Mouse (Mus musculus) adrenal gland, adult (tissue): ENCODE measurements around the gene Hook2.
A peak's percentile ranks its signal among the peaks of the same experiment; 100 is the strongest.

Experiments
- DNase-seq, 2 experiments: peaks; one replicate each; pipeline ENCODE4 v3.0.0; 2022 to 2023; ENCODE audit warnings: low spot score in 1 of 2; ENCODE audit not compliant: inconsistent age in 2 of 2

Hook2 gene

DNA sequence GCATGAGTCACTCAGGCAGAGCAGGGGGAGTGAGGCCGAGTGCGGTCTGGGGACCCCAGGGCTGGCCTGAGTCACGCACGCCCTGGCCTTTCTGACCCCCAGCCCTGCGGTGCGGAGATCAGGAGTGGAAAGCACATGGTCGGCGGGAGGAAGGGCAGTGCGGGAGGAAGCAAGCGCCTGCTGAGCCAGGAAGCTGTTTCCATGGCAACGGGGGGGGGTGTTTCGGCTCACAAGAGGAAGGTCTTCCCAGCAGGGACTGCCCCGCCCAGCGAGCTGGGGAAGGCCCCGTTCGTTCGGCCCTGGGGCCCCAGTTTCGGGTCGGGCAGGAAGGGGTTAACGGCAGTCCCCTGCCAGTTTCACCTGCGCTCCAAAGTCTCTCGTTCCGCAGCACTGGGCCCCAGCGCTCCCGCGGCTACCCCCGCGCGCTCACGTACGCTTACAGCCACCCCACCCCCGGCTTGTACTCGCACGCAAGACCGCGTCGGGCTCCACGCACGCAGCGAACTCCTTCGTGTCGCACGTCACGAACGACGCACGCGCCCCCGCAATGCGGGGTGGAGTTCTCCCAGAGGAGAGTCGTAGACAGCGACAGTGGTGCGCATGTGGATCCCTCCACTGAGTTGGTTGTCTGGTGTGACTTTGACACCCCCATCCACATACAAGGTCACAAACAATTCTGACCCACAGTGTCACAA lies 4.6 kb upstream of the Hook2 start:
- DNase-seq, result peak; percentile 94 to 98

DNA sequence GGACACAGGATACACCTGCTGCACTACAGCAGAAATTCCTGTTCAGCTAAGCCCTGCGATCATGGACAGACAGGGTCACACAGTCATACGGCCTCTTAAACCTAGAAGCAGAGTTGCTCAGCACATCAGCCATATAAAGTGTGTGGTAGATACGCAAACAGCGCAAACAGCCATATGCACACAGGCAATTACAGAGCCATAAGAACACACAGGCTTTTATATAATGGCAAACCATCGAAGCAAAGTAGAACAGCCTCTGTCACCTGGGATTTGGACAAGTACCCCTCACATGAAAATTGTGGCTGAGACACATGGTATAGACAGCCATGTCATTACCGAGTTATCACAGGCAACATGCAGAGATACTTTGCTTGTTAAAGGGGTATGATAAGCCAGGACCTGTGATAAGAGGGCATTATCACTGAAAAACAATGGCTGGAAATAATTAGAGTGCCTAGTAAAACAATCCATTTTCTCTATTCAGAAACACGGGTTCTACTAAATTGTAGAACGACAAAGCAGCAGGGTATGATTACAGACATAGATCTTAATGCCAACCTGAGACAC lies 3.9 kb upstream of the Hook2 start:
- DNase-seq, result no peak

DNA sequence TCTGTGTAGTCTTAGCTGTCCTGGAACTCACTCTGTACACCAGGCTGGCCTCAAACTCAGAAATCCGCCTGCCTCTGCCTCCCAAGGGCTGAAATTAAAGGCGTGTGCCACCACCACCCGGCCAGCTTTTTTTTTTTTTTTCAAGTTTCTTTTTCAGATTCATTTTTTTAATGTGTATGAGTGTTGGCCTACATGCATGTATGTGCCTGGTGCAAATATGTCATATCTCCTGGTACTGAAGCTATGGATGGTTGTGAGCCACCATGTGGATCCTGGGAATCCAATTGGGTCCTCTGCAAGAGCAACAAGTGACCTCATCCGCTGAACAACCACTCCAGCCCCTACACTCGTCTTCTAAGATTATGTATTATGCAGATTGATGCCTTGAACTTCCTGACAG lies 3.0 kb upstream of the Hook2 start:
- no peak for DNase-seq

DNA sequence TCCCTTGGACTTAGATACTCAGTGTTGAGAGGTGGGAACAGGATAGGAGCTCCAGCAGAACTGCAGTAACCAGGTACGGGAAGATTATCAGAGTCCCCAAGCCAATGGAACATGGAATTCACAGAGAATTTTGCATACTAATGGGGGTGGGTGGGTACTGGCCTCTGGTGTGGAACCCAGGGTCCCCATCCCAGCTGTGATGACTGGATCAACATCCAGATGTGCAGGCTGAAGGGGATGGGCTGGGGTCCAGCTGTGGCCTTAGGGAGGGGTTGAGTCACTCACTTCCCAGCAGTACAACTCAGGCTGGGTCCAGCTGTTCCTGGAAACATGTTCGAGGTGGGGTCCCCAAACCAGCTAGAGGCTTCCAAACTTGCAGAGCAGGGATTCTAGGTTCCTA lies 2.5 kb upstream of the Hook2 start:
- DNase-seq, result peak in 1 of 2 experiments; percentile 29

DNA sequence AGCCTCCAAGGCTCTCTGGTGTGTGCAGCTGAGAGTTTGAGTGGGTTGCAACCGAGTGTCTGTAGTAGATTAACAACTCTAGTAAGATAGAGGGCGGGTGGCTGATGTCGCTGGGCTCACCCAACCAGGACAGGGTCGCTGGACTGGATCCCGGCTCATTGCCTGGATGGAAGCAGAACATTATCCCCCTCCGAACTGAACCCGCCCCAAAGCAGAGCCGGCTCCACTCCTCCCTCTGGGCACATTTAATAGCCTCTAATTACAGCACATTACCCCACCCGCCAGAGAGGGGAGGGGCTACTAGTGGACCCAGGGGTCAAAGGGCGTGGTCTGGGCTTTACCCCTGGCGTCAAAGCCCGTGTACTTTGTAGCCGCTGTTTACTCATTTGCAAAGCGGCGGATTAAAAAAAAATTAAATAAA lies 1.1 kb upstream of the Hook2 start:
- DNase-seq, result peak; percentile 66 to 81

DNA sequence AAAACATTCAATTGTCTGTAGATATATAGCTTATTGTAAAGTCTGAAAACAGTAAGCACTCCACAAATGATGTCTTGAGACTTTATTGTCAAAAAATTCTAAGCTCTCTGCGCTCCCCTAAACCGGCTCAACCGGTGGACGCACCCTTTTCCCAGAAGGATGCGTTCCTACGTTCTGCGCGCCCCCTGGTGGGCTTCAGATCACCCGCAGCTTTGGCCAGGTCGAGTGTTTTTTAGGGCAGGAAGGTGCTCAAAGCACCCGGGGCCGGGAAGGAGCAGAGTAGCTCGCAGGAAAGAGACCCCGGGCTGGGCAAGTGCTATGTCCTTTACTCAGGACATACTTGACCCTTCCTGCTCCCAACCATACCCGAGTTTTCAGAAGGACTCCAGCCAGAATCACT lies 593 bp upstream of the Hook2 start:
- DNase-seq, result peak; percentile 93 to 98

DNA sequence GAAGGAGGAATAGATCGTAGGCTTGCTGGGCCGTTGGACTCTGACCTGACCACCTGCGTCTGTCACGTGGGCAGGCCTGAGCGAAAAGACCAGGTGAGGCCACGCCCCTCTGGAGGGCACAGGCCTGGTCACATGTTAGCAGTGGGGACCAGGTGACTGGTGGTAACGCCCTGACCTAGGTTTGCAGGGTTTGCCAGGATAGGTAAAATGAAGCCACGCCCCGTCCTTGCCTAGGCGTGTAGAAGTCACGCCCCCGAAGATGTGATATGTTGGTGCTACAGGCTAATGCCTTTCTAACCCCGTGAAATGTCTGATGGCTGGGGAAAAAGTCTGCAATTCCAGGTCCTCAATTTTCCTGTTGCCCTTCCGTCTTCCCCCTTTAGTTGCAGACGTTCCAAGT lies 433 bp downstream of the Hook2 start:
- peak in 1 of 2 experiments; percentile 70 for DNase-seq

DNA sequence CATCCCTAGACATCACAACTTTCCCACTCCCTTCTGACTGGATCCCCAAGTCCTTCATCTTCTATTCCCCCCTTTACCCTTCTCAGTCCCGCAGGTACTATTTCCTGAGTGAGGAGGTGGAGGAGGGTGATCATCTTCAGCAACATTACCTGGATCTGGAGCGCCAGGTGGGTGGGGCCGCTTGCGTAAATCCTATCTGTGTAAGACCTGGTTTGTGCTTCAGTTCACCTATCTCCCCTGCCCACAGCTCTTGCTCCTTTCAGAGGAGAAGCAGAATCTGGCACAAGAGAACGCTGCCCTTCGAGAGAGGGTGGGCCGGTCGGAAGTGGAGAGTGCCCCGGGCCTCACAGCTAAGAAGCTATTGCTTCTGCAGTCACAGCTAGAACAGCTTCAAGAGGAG lies 4.0 kb downstream of the Hook2 start:
- DNase-seq, result no peak

DNA sequence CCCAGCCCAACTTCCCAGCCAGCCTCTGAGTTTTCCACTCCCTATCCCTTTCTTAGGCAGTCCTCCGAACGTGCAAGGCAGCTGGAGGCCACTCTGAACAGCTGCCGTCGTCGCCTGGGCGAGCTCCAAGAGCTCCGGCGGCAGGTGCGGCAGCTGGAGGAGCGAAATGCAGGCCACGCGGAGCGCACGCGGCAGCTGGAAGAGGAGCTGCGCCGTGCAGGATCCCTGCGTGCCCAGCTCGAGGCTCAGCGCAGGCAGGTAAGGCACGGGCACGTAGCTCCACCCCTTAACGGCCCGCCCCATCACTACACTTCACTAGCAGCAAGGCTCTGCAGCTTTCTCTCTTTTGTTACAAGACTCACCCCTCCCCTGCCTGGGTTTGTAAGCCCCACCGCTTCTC lies 5.3 kb downstream of the Hook2 start:
- peak in 1 of 2 experiments; percentile 20 for DNase-seq

DNA sequence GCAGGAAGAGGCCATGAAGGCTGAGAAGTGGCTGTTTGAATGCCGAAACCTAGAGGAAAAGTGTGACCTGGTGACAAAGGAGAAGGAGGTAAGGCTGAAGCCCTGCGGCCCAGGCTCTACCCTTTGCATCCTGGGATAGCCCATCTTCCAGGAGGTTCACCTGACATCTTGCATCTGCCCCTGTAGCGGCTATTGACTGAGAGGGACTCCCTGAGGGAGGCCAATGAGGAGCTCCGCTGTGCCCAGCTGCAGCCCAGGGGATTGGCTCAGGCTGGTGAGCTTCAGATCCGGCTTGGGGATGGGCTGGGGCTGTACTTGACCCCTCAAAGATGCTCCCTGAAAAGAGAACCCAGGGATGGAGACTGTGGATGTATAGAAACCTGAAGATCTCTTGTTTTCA lies 6.6 kb downstream of the Hook2 start:
- peak in 1 of 2 experiments; percentile 22 for DNase-seq

DNA sequence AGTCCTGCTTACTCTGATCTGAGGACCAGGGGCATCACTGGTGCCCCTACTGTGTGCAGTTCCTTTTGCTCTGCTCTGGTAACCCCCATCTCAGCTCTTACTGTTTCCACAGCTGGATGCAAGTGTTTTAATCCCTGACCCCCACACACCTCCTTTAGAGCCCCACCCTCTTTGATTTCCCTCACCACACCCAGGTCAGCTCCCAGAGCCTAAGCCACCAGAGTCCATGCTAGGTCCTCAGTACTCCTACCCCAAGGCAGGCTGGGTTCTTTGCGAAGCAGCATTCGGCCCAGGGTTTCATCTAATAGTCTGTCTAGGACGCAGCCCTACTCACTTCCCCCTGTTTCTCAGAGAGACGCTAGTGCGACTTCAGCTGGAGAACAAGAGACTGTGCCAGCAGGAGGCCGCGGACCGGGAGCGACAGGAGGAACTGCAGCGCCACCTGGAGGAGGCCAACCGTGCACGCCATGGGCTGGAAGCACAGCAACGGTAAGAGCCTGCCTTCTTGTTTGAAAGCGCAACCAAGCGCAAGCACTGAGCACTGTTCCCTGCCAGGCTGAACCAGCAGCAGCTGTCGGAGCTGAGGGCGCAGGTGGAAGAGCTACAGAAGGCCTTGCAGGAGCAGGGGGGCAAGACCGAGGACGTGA lies 7.4 kb downstream of the Hook2 start:
- peak; percentile 89 to 96 for DNase-seq

DNA sequence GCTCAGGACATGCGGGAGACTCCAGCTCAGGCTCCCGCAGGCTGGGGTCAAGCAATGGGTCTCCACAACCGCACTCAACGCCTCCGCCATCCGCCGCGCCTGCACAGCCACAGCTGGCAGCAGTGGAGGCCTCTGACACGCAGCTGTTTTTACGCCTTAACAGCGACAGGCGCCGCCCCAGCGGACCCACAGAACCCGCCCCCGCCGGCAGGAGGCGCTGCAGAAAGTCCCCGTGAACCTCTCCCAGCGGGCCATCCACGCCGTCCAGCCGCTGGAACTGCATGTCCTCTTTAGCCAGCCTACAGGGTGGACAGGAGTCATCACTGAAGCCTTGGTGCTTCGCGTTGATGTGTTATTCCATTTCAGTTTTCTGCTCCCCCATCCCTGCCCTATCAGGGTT lies 17.3 kb downstream of the Hook2 start:
- peak in 1 of 2 experiments; percentile 70 for DNase-seq

DNA sequence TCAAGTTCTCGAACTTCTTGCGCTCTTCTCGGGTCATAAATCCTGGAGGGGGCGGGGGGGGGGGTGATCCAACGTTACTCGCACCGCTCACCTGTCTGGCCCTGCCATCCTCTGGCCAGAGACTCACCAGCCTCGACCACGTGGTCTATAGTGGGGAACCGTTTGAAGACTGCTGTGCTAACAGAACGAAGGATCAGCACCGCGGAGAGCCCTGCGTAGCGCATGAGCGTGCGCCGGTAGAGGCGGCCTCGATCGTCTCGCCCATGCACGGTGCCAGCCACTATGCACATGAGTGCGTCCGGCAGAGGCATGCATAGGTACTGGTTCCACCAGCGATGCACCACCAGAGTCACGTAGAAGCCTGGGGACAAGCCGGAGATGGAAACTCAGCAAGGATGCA lies 20.8 kb downstream of the Hook2 start:
- DNase-seq, result peak in 1 of 2 experiments; percentile 17

DNA sequence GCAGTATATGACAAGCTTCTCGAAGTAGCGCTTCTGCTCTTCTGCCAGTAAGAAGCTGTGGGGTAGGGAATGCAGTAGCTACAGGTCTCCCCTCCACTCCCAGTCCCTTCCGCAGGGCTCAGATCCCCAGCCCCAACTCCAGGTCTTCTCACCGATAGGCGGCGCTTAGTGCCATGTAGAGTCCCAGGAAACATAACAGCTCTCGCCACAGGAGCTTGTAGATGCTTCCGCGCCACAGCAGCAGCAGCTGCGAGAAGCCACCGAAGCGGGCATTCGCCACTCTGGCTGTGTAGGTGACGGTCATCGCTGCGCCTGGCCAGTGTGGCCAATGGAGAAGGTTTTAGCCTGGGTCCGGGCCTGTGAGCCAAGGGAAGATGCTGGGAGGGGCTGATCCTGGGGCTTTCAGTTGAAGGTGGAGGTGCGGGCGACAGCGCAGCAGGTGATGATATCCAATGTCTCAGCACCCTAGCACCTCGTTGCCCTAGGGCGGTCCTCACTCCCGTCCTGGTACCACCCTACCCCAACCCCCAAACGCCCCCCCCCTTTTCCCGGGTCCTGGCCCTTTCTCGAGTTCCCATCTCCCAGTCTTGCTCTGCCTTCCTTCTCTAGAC lies 22.9 kb downstream of the Hook2 start:
- DNase-seq, result peak; percentile 74 to 89

DNA sequence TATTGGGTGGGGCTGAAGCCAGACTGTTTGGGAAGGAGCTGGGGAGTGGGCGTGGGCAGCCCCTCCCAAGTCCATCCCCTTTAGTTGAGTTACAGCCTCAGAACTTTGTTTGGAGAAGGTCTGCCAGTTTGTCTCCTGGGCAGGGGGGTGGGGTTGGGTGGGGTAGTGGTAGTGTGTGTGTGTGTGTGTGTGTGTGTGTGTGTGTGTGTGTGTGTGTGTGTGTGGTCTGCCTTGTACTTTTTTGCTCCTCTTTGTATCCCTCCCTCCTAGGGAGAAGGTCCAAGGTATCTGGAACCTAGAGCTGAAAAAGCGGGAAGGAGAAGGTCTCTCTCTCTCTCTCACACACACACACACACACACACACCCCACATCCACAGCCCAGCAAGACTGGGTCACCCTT lies 24.0 kb downstream of the Hook2 start, which contains the start of gene Best2:
TSS of gene Best2 (minus strand) at position 101 of the 400 bp plus-strand sequence.
- DNase-seq, result no peak

DNA sequence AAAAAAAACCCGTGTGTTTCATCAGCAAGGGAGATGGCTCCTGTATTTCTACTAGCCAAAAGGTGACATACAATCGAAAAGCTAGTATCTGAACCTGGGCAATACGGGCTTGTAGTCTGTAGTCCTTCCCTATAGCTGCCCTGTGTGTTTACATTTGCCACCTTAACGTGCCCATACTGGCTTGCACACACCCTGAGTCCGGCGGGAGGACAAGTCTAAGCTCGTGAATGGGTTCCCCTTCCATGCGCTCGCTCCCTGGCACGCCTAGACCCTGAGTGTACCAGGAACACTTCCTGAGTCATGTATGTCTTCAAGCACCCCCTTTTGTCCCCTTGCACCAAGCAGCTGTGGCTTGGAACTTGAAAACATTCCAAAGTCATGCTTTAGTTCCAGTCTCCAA lies 26.3 kb downstream of the Hook2 start:
- DNase-seq, result peak in 1 of 2 experiments; percentile 18

DNA sequence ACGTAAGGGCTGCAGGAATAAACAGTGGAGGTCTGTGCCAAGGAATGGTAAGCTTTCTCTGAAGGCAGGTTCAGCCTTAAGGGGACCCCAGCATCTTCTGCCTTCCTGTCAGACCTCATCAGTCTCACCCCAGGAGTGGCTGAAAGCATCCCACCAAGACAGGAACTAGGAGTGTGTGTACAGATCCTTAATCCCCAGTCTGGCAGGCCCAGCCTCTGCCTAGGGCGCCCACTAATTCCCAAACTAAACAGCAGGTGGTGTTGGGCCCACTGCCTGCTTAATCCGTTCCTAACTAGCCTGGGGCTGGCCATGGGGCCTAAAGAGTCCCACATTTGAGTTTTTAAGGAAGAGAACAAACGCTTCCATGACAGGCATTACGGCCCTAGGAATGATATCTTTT lies 26.8 kb downstream of the Hook2 start:
- DNase-seq, result peak in 1 of 2 experiments; percentile 20

DNA sequence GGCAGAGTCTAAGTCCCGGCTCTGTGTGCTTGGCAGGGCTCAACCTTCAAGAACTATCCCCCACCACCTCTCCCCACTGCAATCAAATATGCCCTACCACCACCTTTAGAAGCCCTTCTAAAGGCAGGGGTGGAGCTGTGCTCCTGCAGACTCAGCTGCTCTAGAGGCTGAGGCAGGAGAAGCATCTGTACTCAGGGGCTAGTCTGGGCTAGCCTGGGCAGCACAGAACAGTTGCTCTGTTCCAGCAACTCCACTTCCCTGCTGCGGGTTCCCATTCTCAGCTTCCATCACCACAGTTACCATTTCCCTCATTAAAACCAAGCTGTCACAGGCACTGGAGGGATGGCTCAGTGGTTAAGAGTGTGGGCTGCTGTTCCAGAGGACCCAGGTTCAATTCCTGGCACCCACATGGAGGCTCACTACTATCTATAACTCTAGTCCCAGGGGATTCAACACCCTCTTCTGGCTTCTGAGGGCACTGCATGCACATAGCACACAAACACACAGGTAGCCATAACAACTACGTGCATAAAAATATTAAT lies 31.2 kb downstream of the Hook2 start:
- DNase-seq, result no peak

DNA sequence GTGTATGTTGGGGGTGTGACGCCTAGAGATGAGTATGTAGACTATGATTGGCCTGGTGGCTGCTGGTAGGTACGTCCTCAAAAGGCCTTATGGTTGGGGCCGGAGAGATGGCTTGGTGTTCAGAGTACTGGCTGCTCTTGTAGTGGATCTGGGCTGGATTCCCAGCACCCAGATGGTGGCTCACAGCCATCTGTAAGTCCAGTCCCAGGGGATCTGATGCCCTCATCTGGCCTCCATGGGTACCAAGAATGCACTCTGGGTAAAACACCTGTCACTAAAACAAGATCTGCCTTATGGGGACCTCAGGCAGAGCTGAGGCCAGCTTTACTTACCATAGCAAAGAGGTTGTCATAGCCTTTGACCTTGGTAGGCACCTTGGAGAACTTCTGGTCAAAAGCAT lies 33.4 kb downstream of the Hook2 start:
- no peak for DNase-seq

DNA sequence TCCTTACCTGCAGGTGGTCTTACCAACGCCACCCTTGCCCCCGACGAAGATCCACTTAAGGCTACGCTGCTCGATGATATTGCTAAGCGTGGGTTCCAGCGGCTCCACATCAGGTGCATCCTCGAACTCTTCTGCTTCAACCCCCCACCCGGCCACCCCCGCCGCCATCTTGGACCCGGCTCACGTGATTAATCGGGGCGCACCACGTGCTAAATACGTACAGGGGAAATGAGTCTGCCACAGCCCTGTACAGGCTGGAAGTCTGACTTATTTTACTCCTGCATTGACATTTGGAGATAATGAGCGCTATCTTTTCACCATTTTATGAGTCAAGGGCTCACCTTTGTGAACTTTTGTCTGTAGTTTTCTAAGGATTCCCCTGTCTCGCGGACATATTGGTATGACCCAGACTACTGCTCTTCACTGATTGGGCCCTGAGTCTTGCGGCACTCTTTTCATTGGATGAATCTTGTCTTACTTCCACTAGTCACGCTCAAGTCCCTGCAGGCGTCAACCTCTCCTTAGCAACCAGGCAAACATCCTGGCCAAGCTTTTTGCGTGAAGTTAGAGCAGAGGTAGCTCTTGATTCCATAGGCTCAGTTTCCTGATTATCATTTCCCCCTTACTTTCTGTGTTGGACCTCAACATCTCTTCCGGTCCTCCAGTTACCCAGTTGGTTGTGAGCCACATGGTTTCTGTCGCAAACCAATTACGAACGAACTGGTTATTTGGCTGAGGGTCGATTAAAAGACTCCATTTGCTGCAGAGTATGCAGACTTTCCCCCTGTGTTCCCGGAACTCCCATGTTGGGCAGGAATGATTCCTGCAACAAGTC lies 34.9 kb downstream of the Hook2 start, which contains the start of gene Asna1:
TSS of gene Asna1 (minus strand) at position 184 of the 835 bp plus-strand sequence.
- peak; percentile 84 to 96 for DNase-seq
